In the genomic region with DNA sequence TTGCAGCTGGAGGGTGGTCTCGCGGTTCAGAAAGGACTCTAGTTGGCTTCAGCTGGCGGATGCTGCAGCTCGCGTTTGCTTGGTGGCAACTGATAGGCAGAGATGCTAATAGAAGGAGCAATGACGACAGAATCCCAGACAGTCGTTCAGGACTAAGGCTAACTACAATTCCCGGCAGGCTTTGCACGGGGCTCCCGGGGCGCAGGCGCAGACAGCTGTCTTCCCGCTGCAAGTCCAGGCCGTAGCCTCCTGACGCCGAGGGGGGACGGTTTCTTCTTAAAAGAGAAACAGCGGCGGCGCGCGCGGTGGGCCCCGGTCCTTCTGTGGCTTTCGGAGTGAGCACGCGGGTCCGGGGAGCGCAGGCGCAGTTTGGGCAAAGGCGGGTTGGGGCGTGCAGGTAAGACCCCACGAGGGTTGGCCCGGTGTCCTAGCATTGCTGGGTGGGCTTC, we compare ENCODE assay signal across 8 mouse cellular contexts. TPM values are rescaled to one million over a fixed set of nuclear protein-coding genes. Genes with fewer than 3 reads are reported as not detected.
DNase-seq lines count a peak whose midpoint lies in the region; ATAC-seq lines count a peak whose summit lies in the region.

A gene (plus strand): TSS at position 210 of the 449 bp plus-strand sequence.

- peak within 1 kb of the TSS; percentile 70 for H3K9ac ChIP-seq in hindbrain, embryonic 15.5 days

- H3K4me2 ChIP-seq in hindbrain, embryonic 15.5 days, result peak within 1 kb of the TSS; percentile 99

- H3K4me3 ChIP-seq in hindbrain, embryonic 15.5 days, result peak within 1 kb of the TSS; percentile 54
- H3K4me3 ChIP-seq in macrophage (ENCODE audit: inconsistent target), result peak within 1 kb of the TSS; percentile 34

- ATAC-seq in hindbrain, embryonic 15.5 days (ENCODE audit: low FRiP score, low read depth), result peak; percentile 89

- no peaks in the 10 kb centered on the region for H3K9me3 ChIP-seq in hindbrain, embryonic 15.5 days

- no peaks in the 10 kb centered on the region for H3K27me3 ChIP-seq in hindbrain, embryonic 15.5 days

- H3K36me3 ChIP-seq in hindbrain, embryonic 15.5 days, result 0 out of 2 replicates have a peak, but pooled peaks cover 3% of the 10 kb centered on the region
- no peaks in the 10 kb centered on the region for H3K36me3 ChIP-seq in macrophage (ENCODE audit: inconsistent target)

- H3K4me1 ChIP-seq in hindbrain, embryonic 15.5 days (replicated peaks), result peaks cover 26% of the 10 kb centered on the region

- DNase-seq in R1 (ENCODE audit: low read depth, low spot score), result peak; percentile 96
- DNase-seq in cerebellum, postnatal 25 days, result peak; percentile 95 to 97
- DNase-seq in frontal cortex, postnatal 36 days (ENCODE audit: low spot score in 2 of 2), result peak; percentile 96 to 98
- DNase-seq in left cerebral cortex, adult 18-20 months (ENCODE audit: low spot score in 2 of 2), result peak; percentile 96 to 98
- DNase-seq in right cerebral cortex, adult 18-20 months, result peak; percentile 98
- DNase-seq in urinary bladder, postnatal 10 days (ENCODE audit: low spot score), result peak; percentile 81

- WGBS in hindbrain, embryonic 15.5 days, result under 1% methylated on average over 34 of the region's 34 CpGs
- WGBS in macrophage (ENCODE audit: missing documents), result under 1% methylated on average over 34 of the region's 34 CpGs

- H3K79me2 ChIP-seq in macrophage (ENCODE audit: inconsistent target), result no peaks in the 10 kb centered on the region

- peak within 1 kb of the TSS; percentile 80 for H3K27ac ChIP-seq in hindbrain, embryonic 15.5 days (replicated peaks)
- H3K27ac ChIP-seq in macrophage, result no peak within 1 kb of the TSS

RNA-seq across cellular contexts. Expression of the gene that starts here (rescaled TPM):
- polyA plus RNA-seq in hindbrain, embryonic 15.5 days (2015; fragmentation: Nextera tagmentation; extraction: Ambion mirVana), result 30.2 and 30.8 TPM in 2 replicates
- 10 to 100 TPM; 25.4 to 28.9 TPM for total RNA-seq in left cerebral cortex, adult 18-20 months (2021)
- total RNA-seq in macrophage (2018; cell fraction: chromatin; rRNA removed), result 10 to 100 TPM; 20.4 to 65.9 (median 47.6) TPM
- 1 to 10 TPM in 25 of 26 experiments, under 1 TPM in 1; 0.86 to 3.7 (median 2.1) TPM for total RNA-seq in macrophage (2018; cell fraction: cytosol; rRNA removed)
- 10 to 100 TPM; 12.0 to 60.5 (median 31.9) TPM for total RNA-seq in macrophage (2018; cell fraction: nucleus; rRNA removed)
- 2.9 to 5.3 TPM (median 4.7 TPM) in 3 replicates for polyA plus RNA-seq in macrophage (2018)
